Mouse (Mus musculus) liver, adult 2 months (tissue): ENCODE data around the gene 4930518I15Rik. TPM values are rescaled to one million over a fixed set of nuclear protein-coding genes. Genes with fewer than 3 reads are reported as not detected.

Source experiments
- DNase-seq: peaks from one replicate; pipeline ENCODE4 v3.0.0-alpha.2; 2011; ENCODE audit warnings: low read depth, low spot score; ENCODE audit errors: extremely low read depth
- H3K27ac ChIP-seq: fragments of 200-500 bp; replicated peaks from 2 replicates; pipeline ENCODE4 v1.5.1; 2012; ENCODE audit warnings: low read depth, mild to moderate bottlenecking, control low read depth, inconsistent platforms, low read length; ENCODE audit not compliant: insufficient read depth
- H3K27me3 ChIP-seq: fragments of 200-500 bp; 2 replicates; pipeline ENCODE4 v1.6.1; 2012; ENCODE audit warnings: mild to moderate bottlenecking, moderate library complexity, low read length, inconsistent platforms; ENCODE audit not compliant: control insufficient read depth, insufficient read depth
- H3K36me3 ChIP-seq: fragments of 200-500 bp; 2 replicates; pipeline ENCODE4 v1.6.1; 2012; ENCODE audit warnings: low read length, inconsistent platforms; ENCODE audit not compliant: control insufficient read depth, insufficient read depth
- H3K4me1 ChIP-seq: fragments of 200-500 bp; 2 replicates; pipeline ENCODE4 v1.6.1; 2011; ENCODE audit warnings: low read length; ENCODE audit not compliant: control insufficient read depth, insufficient read depth
- H3K4me3 ChIP-seq: fragments of 200-500 bp; 2 replicates; pipeline ENCODE4 v1.5.1; 2011; ENCODE audit warnings: low read depth, mild to moderate bottlenecking, control low read depth, low read length, moderate library complexity; ENCODE audit not compliant: insufficient read depth
- H3K79me2 ChIP-seq: fragments of 200-500 bp; 2 replicates; pipeline ENCODE4 v1.6.1; 2012; ENCODE audit warnings: inconsistent platforms, mild to moderate bottlenecking, low read length, moderate library complexity; ENCODE audit not compliant: control insufficient read depth, insufficient read depth
- H3K9ac ChIP-seq: fragments of 200-500 bp; 2 replicates; pipeline ENCODE4 v1.6.1; 2012; ENCODE audit warnings: low read depth, mild to moderate bottlenecking, control low read depth, inconsistent platforms, low read length
- CTCF ChIP-seq: fragments of 200-500 bp; IDR thresholded peaks from 2 replicates; pipeline ENCODE4 v1.5.1; 2011; ENCODE audit warnings: low read depth, low read length, control low read depth
- POLR2A ChIP-seq: fragments of 200-500 bp; IDR thresholded peaks from 2 replicates; pipeline ENCODE4 v1.6.1; 2011; ENCODE audit warnings: low read length, control low read depth; ENCODE audit not compliant: insufficient read depth; ENCODE audit errors: extremely low read depth
- WGBS: fragments of 180-500 bp; shearing (Covaris S2); methylation state at CpG from one replicate; pipeline ENCODE4 v1.1.7; 2018; 5-methylcytosine and 5-hydroxymethylcytosine counted together
- polyA plus RNA-seq: library from polyadenylated mRNA; depleted of rRNA; stranded (reverse); fragments of >200 nt; gene quantifications from 2 replicates; pipeline ENCODE4 v1.2.3, GENCODE M21; 2012
- total RNA-seq: library from RNA; depleted of rRNA; stranded (reverse); fragments of >200 nt; gene quantifications from 2 replicates; pipeline ENCODE4 v1.2.3, GENCODE M21; 2014

4930518I15Rik gene
- total and polyA plus RNA-seq, 2 experiments = 0.55 to 1.1 TPM

GRCm38 (mm10) chr2:156894496-156895265 lies 36.9 kb upstream of the 4930518I15Rik start:
- no peak for DNase-seq
- Histone ChIP-seq H3K27ac (no peak overlapping the region), H3K4me3 (no peak overlapping the region), H3K27me3 (no peaks in the 10 kb centered on the region), H3K9ac (no peak overlapping the region), H3K79me2 (no peaks in the 10 kb centered on the region), H3K36me3 (no peaks in the 10 kb centered on the region), H3K4me1 (no peaks in the 10 kb centered on the region; the same call in 1 of the 2 replicates)
- 74% methylated on average over 15 of the region's 15 CpGs for WGBS
- no peak for TF ChIP-seq CTCF
- TF ChIP-seq POLR2A = no peak

GRCm38 (mm10) chr2:156892821-156893220 lies 35.1 kb upstream of the 4930518I15Rik start:
- no peak overlapping the region for H3K9ac ChIP-seq
- no peaks in the 10 kb centered on the region for H3K27me3 ChIP-seq
- no peaks in the 10 kb centered on the region for H3K4me1 ChIP-seq
- H3K4me3 ChIP-seq = no peak overlapping the region
- H3K27ac ChIP-seq = no peak overlapping the region
- no peaks in the 10 kb centered on the region for H3K36me3 ChIP-seq
- TF ChIP-seq POLR2A (no peak), CTCF (no peak)
- WGBS = 77% methylated on average over 6 of the region's 6 CpGs
- DNase-seq = no peak
- H3K79me2 ChIP-seq = no peaks in the 10 kb centered on the region

- no peak overlapping the region for H3K27ac ChIP-seq
- H3K27me3 ChIP-seq = no peaks in the 10 kb centered on the region
- TF ChIP-seq CTCF (no peak), POLR2A (no peak)
- DNase-seq = no peak
- no peaks in the 10 kb centered on the region for H3K79me2 ChIP-seq
- no peak overlapping the region for H3K4me3 ChIP-seq
- WGBS = 68% methylated on average over 3 of the region's 3 CpGs
- no peaks in the 10 kb centered on the region for H3K4me1 ChIP-seq
- no peaks in the 10 kb centered on the region for H3K36me3 ChIP-seq
- no peak overlapping the region for H3K9ac ChIP-seq
These were observed 34.5 kb upstream of the 4930518I15Rik start for GRCm38 (mm10) chr2:156892240-156892639.

- WGBS = 71% methylated on average over 3 of the region's 3 CpGs
- H3K4me3 ChIP-seq = no peak overlapping the region
- no peaks in the 10 kb centered on the region for H3K27me3 ChIP-seq
- DNase-seq = no peak
- H3K4me1 ChIP-seq = no peaks in the 10 kb centered on the region
- TF ChIP-seq CTCF (no peak), POLR2A (no peak)
- no peak overlapping the region for H3K9ac ChIP-seq
- no peaks in the 10 kb centered on the region for H3K79me2 ChIP-seq
- no peaks in the 10 kb centered on the region for H3K36me3 ChIP-seq
- H3K27ac ChIP-seq = no peak overlapping the region
These were observed 30.7 kb upstream of the 4930518I15Rik start for GRCm38 (mm10) chr2:156888490-156888889.

GRCm38 (mm10) chr2:156887017-156887416 lies 29.3 kb upstream of the 4930518I15Rik start, which contains the start of gene Sla2:
Gene Sla2 (minus strand): TSS chr2:156887192.
- no peaks in the 10 kb centered on the region for H3K36me3 ChIP-seq
- H3K4me3 ChIP-seq = no peak within 1 kb of the TSS
- H3K4me1 ChIP-seq = no peaks in the 10 kb centered on the region
- H3K27me3 ChIP-seq = no peaks in the 10 kb centered on the region
- H3K27ac ChIP-seq = no peak within 1 kb of the TSS
- no peak for TF ChIP-seq POLR2A
- TF ChIP-seq CTCF = no peak
- 0 out of 2 replicates have a peak within 1 kb of the TSS, but pooled peaks have one; percentile 12 for H3K9ac ChIP-seq
- H3K79me2 ChIP-seq = no peaks in the 10 kb centered on the region
- no peak for DNase-seq
- 78% methylated on average over 6 of the region's 6 CpGs for WGBS

- H3K36me3 ChIP-seq = no peaks in the 10 kb centered on the region
- H3K4me1 ChIP-seq = no peaks in the 10 kb centered on the region
- H3K79me2 ChIP-seq = no peaks in the 10 kb centered on the region
- no peak for DNase-seq
- 80% methylated on average over 10 of the region's 10 CpGs for WGBS
- TF ChIP-seq CTCF = no peak
- TF ChIP-seq POLR2A = no peak
- H3K9ac ChIP-seq = 0 out of 2 replicates have a peak overlapping the region, but pooled peaks have one; percentile 12
- H3K27ac ChIP-seq = no peak overlapping the region
- no peaks in the 10 kb centered on the region for H3K27me3 ChIP-seq
- H3K4me3 ChIP-seq = no peak overlapping the region
These were observed 28.4 kb upstream of the 4930518I15Rik start for GRCm38 (mm10) chr2:156886084-156886631.
